Comparison of ENCODE assay signal across 21 mouse cellular contexts in genomic region chr8:17781559-17782283, GRCm38 (mm10).
"Had no signal": no experiment of that assay in that cellular context is flagged by ENCODE, and none has a peak within 500 bp of the region (broad histone marks: within the 10 kb centered on the region; RNA-seq: fewer than 3 reads in every experiment).

No protein-coding gene starts in this region.

- H3K27me3 ChIP-seq: limb, embryonic 13.5 days; liver, embryonic 12.5 days; liver, embryonic 15.5 days; lung, embryonic 15.5 days; megakaryocyte, embryonic 14.5 days; stomach, embryonic 15.5 days had no signal

- H3K36me3 ChIP-seq: limb, embryonic 10.5 days; limb, embryonic 13.5 days; liver, embryonic 12.5 days; liver, embryonic 15.5 days; lung, embryonic 15.5 days; midbrain, embryonic 10.5 days; stomach, embryonic 15.5 days had no signal

- DNase-seq: kidney, adult 18-20 months; kidney, adult 9 months; kidney, postnatal 25 days; layer of hippocampus, adult 9-11 months; liver; lung, adult 18-20 months; retina, postnatal 1 day; right cerebral cortex, postnatal 25 days; spleen, adult 18-20 months; thymus, postnatal 25 days had no signal

- H3K27ac ChIP-seq: kidney, postnatal 0 days; layer of hippocampus, adult 2 months; limb, embryonic 10.5 days; limb, embryonic 13.5 days; liver, embryonic 12.5 days; liver, embryonic 15.5 days; lung, embryonic 15.5 days; midbrain, embryonic 10.5 days; stomach, embryonic 15.5 days had no signal

- H3K4me2 ChIP-seq: limb, embryonic 13.5 days; liver, embryonic 12.5 days; liver, embryonic 15.5 days; lung, embryonic 15.5 days; stomach, embryonic 15.5 days had no signal

- H3K9me3 ChIP-seq: limb, embryonic 10.5 days; limb, embryonic 13.5 days; liver, embryonic 12.5 days; liver, embryonic 15.5 days; lung, embryonic 15.5 days; megakaryocyte, embryonic 14.5 days; midbrain, embryonic 10.5 days; stomach, embryonic 15.5 days had no signal

- H3K9ac ChIP-seq: limb, embryonic 13.5 days; liver, embryonic 12.5 days; liver, embryonic 15.5 days; lung, embryonic 15.5 days; stomach, embryonic 15.5 days had no signal

- H3K4me3 ChIP-seq: layer of hippocampus, adult 2 months; limb, embryonic 10.5 days; limb, embryonic 13.5 days; liver, embryonic 12.5 days; liver, embryonic 15.5 days; lung, embryonic 15.5 days; megakaryocyte, embryonic 14.5 days; midbrain, embryonic 10.5 days; stomach, embryonic 15.5 days had no signal

- ATAC-seq: intestine, embryonic 16.5 days; liver, embryonic 12.5 days had no signal

- H3K4me1 ChIP-seq: limb, embryonic 10.5 days; limb, embryonic 13.5 days; liver, embryonic 12.5 days; liver, embryonic 15.5 days; lung, embryonic 15.5 days; megakaryocyte, embryonic 14.5 days; midbrain, embryonic 10.5 days; stomach, embryonic 15.5 days had no signal
